Mouse (Mus musculus): ENCODE measurements around the gene Cisd1.

The Cisd1 gene

GRCm38 (mm10) chr10:71327386-71327785 is 17.4 kb downstream of the Cisd1 start:
- in situ Hi-C loops (cut with MboI, MseI) = no loop called here

- in situ Hi-C loops (cut with MboI, MseI) = no loop called here
Observed at GRCm38 (mm10) chr10:71326789-71327188, 18.0 kb downstream of the Cisd1 start.

GRCm38 (mm10) chr10:71326123-71326522 is 18.6 kb downstream of the Cisd1 start:
- in situ Hi-C loops (cut with MboI, MseI) = no loop called here

- in situ Hi-C loops (cut with MboI, MseI) = loop anchor here (5.0 kb wide), 1 partner anchor 84 kb away; no protein-coding TSS in a partner anchor
Observed at GRCm38 (mm10) chr10:71323669-71324068, 21.1 kb downstream of the Cisd1 start.

GRCm38 (mm10) chr10:71316497-71316896 is 28.3 kb downstream of the Cisd1 start:
- in situ Hi-C loops (cut with MboI, MseI) = loop anchor here (10.0 kb wide), 1 partner anchor 1358 kb away; no protein-coding TSS in a partner anchor

GRCm38 (mm10) chr10:71316056-71316455 is 28.7 kb downstream of the Cisd1 start:
- in situ Hi-C loops (cut with MboI, MseI) = loop anchor here (10.0 kb wide), 1 partner anchor 1359 kb away; no protein-coding TSS in a partner anchor

DNA sequence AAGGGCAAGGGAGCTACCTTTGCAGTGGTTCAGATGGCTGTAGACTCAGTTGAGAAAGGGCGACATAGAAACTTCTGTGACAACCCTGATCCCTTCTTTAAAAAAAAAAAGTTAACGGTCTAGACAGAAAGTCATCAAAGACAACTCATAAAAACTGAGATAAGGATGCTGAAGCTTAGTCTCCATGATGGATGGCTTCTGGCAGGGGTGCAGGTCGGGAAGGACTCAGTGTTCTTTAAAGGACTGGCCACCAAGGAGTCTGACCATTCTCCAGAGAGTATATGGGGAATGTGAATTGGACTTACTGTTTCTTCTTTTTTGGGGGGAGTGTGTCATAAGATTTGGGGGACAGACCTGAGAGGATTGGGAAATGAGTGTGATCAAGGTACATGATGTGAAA is 30.2 kb downstream of the Cisd1 start:
- in situ Hi-C loops (cut with MboI, MseI) = loop anchor here (10.0 kb wide), 1 partner anchor 1360 kb away; no protein-coding TSS in a partner anchor

GRCm38 (mm10) chr10:71310288-71310687 is 34.5 kb downstream of the Cisd1 start:
- in situ Hi-C loops (cut with MboI, MseI) = loop anchor here (10.0 kb wide), 1 partner anchor 1365 kb away; no protein-coding TSS in a partner anchor

DNA sequence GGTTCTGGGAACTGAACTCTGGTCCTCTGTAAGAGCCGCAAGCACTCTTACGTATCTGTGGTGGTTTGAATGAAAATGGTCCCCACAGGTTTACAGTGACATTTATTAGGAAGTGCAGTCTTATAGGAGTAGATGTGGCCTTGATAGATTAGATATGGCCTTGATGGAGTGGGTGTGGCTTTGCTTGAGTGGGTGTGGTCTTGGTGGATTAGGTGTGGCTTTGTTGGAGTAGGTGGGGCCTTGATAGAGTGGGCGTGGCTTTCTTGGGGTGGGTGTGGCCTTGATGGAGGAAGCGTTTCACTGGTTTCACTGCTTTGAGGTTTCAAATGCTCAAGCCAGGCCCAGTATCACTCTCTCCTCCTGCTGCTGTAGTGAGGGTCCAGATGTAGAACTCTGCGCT is 36.6 kb downstream of the Cisd1 start:
- in situ Hi-C loops (cut with MboI, MseI) = no loop called here

GRCm38 (mm10) chr10:71306759-71307158 is 38.0 kb downstream of the Cisd1 start:
- in situ Hi-C loops (cut with MboI, MseI) = no loop called here

DNA sequence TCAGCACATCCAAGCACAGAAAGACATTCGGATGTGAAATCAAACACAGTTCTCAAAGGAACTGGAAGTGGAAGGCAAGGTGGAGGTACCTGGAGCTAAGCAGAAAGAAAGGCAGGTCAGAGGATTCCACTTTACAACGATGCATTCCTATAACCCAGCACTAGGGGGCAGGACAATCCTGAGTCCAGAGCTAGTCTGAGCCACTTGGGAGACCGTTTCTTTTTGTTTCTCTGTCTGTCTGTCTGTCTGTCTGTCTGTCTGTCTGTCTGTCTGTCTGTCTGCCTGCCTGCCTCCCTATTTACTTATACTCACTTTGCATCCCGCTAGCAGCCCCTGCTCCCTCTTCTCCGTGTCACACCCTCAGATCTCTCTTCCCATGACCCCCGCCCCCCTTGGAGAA is 38.6 kb downstream of the Cisd1 start:
- in situ Hi-C loops (cut with MboI, MseI) = no loop called here

- in situ Hi-C loops (cut with MboI, MseI) = no loop called here
Observed at GRCm38 (mm10) chr10:71302490-71302889, 42.3 kb downstream of the Cisd1 start.

DNA sequence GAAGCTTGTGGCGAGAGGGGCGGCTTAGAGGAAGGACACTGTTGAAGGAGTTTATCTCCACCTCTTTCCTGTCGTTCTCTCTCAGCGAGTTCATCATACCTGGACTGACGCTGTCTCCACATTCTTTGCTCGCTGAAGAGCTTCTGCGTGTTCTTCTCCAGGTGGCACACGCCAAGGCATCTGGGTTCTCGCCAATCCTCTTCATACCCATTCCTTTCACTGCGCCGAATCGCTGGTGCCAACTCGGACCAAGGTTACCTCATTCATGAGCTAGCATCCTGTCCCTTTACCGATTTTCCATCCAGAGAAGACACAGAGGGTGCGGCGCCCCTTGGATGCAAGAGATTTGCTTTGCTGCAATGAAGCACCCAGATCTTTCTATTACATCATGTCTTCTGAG is 44.6 kb downstream of the Cisd1 start:
- in situ Hi-C loops (cut with MboI, MseI) = no loop called here

GRCm38 (mm10) chr10:71293245-71293644 is 51.5 kb downstream of the Cisd1 start:
- in situ Hi-C loops (cut with MboI, MseI) = no loop called here

GRCm38 (mm10) chr10:71292254-71292653 is 52.5 kb downstream of the Cisd1 start:
- in situ Hi-C loops (cut with MboI, MseI) = no loop called here

- in situ Hi-C loops (cut with MboI, MseI) = no loop called here
Observed at GRCm38 (mm10) chr10:71291801-71292200, 53.0 kb downstream of the Cisd1 start.

DNA sequence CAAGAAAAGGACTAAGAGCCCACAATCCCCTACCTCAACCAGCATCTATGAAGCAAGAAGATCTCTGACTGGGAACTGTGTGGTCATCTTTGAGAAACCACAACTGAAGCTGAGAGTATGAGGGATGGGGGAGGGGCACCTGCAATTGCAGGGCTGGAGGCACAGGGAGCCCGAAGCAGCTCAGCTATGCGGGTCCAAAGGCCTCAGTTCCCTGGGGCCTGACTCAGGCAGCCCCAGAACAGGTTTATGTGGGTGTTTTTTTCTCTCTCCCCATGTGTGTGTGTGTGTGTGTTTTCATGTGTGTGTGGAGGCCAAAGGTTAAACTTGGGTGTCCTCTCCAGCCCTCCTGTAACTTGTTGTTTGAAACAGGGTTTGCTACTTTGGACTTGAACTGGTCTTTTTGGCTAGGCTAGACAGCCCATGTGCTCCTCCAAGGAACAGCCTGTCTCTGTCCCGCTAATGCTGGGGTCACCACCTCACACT is 53.5 kb downstream of the Cisd1 start:
- in situ Hi-C loops (cut with MboI, MseI) = no loop called here

GRCm38 (mm10) chr10:71285126-71285580 is 59.6 kb downstream of the Cisd1 start, which contains the start of gene Ube2d1:
TSS of gene Ube2d1 (minus strand) at chr10:71285262.
- in situ Hi-C loops (cut with MboI, MseI) = no loop called here

DNA sequence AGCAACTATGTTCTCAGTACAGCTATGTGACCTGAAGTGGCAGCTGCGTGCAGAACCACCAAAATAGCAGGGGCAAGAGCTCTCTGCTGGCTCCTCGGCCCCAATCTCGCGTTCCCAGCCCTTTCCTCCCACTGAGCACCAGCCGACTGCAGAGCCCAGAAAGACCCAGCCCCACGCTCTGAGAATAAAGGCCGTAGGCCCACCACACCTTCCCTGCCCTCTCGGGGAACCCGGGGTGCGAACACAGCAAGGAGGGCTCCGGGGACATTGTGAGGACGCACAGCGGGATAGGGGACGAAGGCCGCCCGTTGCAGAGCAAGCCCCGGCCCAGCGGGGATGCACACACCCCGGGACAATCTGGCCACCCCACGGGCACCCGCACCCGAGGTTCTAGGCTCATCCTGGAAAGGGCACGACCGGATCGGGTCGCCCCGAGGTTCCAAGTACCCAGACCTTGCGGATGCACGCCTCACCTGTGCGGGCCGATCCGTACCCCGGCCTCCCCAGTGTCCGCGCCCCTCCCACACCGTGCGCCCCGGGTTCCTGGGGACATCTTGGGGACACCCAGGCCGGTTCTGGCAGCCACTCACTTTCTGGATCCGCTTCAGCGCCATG is 60.1 kb downstream of the Cisd1 start:
- in situ Hi-C loops (cut with MboI, MseI) = no loop called here

GRCm38 (mm10) chr10:71284131-71284510 is 60.6 kb downstream of the Cisd1 start:
- in situ Hi-C loops (cut with MboI, MseI) = no loop called here

Data from T-helper 1 cell (primary cell).